Mouse (Mus musculus): ENCODE data around the gene Ptgdr.
"Not testable (repeated sequence)": the region's sequence is repeated elsewhere in the genome, so short reads cannot be mapped to it uniquely, and the experiment has no call there.

Gene Ptgdr

GRCm38 (mm10) chr14:44813152-44813551, 46.0 kb downstream of the Ptgdr start:
- not testable (repeated sequence) for DNase-seq (ENCODE audit: low spot score in 2 of 2)
